Mouse (Mus musculus) spleen, adult 2 months (tissue): Measurements from ENCODE around the gene C1qtnf2. TPM values are rescaled to one million over a fixed set of nuclear protein-coding genes. Genes with fewer than 3 reads are reported as not detected.

ENCODE experiments used
- DNase-seq, 2 experiments: peaks; one replicate each; pipeline versions ENCODE4 v3.0.0 to v3.0.0-alpha.2; 2012 to 2021; ENCODE audit warnings: low spot score in 2 of 2, low read depth in 1 of 2
- H3K27ac ChIP-seq: fragments of 200-500 bp; 2 replicates; pipeline ENCODE4 v1.5.1; 2012; ENCODE audit warnings: low read length, inconsistent platforms; ENCODE audit not compliant: insufficient read depth
- H3K27me3 ChIP-seq: fragments of 200-500 bp; 2 replicates; pipeline ENCODE4 v1.6.1; 2012; ENCODE audit warnings: mild to moderate bottlenecking, moderate library complexity, low read length, inconsistent platforms; ENCODE audit not compliant: control insufficient read depth, insufficient read depth
- H3K36me3 ChIP-seq: fragments of 200-500 bp; 2 replicates; pipeline ENCODE4 v1.6.1; 2012; ENCODE audit warnings: mild to moderate bottlenecking, low read length, inconsistent platforms; ENCODE audit not compliant: control insufficient read depth, insufficient read depth
- H3K4me1 ChIP-seq: fragments of 200-500 bp; 2 replicates; pipeline ENCODE4 v1.6.1; 2011; ENCODE audit warnings: inconsistent platforms; ENCODE audit not compliant: control insufficient read depth, insufficient read depth, insufficient read length
- H3K4me3 ChIP-seq: fragments of 200-500 bp; 2 replicates; pipeline ENCODE4 v1.5.1; 2011; ENCODE audit warnings: mild to moderate bottlenecking, inconsistent platforms; ENCODE audit not compliant: insufficient read depth, insufficient read length; ENCODE audit errors: extremely low read depth
- CTCF ChIP-seq: fragments of 200-500 bp; IDR thresholded peaks from 2 replicates; pipeline ENCODE4 v1.5.1; 2011; ENCODE audit warnings: mild to moderate bottlenecking, inconsistent platforms; ENCODE audit not compliant: insufficient read depth, insufficient read length, insufficient replicate concordance; ENCODE audit errors: extremely low read depth
- POLR2A ChIP-seq: fragments of 200-500 bp; IDR thresholded peaks from 2 replicates; pipeline ENCODE4 v1.6.1; 2011; ENCODE audit warnings: low read depth, low read length, inconsistent platforms
- WGBS: fragments of 180-500 bp; shearing (Covaris S2); methylation state at CpG from one replicate; pipeline ENCODE4 v1.1.7; 2018; 5-methylcytosine and 5-hydroxymethylcytosine counted together
- polyA plus RNA-seq: library from polyadenylated mRNA; depleted of rRNA; stranded (reverse); fragments of >200 nt; gene quantifications from 2 replicates; pipeline ENCODE4 v1.2.3, GENCODE M21; 2012

The C1qtnf2 gene
- polyA plus RNA-seq, 1 experiment, result 1.6 TPM

DNA sequence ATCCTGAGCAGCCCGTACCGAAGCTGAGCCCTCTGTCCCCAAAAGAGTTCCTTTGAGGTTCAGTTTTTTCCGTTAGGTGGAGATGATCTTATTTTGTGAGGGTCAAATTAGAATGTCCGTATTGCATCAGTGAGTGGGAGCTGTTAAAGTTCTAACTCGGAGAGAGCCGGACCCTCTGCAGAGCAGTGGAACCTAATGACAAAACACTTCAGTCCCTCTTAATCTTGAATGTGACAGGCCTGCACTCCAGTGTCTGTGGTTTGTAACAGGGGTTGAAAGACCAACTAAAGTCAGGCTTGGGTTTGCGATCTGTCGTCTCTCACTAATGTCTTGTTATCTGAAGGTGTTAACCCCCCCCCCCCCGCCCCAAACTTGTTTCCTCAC lies 40.1 kb upstream of the C1qtnf2 start:
- Histone ChIP-seq H3K36me3 (peaks cover 12% of the 10 kb centered on the region), H3K4me3 (peak overlapping the region; percentile 72), H3K27ac (peak overlapping the region; percentile 49; the same call in 1 of the 2 replicates), H3K4me1 (peaks cover 3% of the 10 kb centered on the region; the same call in 1 of the 2 replicates), H3K27me3 (no peaks in the 10 kb centered on the region)
- TF ChIP-seq CTCF, result no peak
- 2% methylated on average over 9 of the region's 9 CpGs for WGBS
- no peak for DNase-seq

DNA sequence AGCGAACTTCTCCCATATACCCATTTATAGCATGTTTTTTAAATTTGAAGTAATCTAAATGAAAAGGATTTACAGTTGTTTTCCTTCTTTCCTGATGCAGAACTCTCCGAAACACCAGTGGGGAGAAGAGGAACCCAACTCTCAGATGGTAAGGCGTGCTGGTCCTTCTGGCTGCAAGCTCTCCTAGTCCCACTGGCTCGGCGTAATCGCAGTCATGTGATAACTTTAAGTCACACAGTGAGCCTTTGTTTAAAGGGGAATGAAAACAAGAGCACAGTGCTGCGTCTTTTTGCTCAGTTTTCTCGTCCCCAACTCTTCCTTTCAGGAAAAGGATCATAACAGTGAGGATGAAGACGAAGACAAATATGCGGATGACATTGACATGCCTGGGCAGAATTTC lies 33.0 kb upstream of the C1qtnf2 start:
- 96% methylated on average over 10 of the region's 10 CpGs for WGBS
- no peak for TF ChIP-seq POLR2A
- TF ChIP-seq CTCF, result no peak

DNA sequence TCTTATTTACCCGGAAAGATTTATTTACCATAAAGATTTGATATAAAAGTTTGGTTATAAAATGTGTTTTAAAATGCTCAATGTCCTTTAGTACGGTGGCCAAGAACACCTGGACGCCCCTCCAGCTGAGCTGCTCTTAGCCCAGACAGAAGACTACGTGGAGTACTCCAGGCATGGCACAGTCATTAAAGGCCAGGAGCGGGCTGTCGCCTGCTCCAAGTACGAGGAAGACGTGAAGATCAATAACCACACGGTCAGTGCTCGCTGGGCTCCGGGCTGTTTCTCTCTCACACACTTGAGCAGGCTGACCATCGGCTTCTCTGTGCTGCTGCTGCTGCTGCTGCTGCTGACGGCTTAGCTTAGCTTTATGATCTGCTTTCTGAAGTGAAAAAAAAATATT lies 30.9 kb upstream of the C1qtnf2 start:
- no peak overlapping the region for H3K4me3 ChIP-seq
- TF ChIP-seq CTCF (no peak), POLR2A (no peak)
- H3K27ac ChIP-seq, result no peak overlapping the region
- no peaks in the 10 kb centered on the region for H3K27me3 ChIP-seq
- no peak for DNase-seq
- no peaks in the 10 kb centered on the region for H3K4me1 ChIP-seq
- WGBS, result 96% methylated on average over 13 of the region's 13 CpGs
- peaks cover 60% of the 10 kb centered on the region for H3K36me3 ChIP-seq

More for the DNA sequence above, 33.0 kb upstream of the C1qtnf2 start:
- no peak for DNase-seq
- H3K27ac ChIP-seq, result no peak overlapping the region
- H3K36me3 ChIP-seq, result peaks cover 67% of the 10 kb centered on the region
- H3K27me3 ChIP-seq, result no peaks in the 10 kb centered on the region
- no peaks in the 10 kb centered on the region for H3K4me1 ChIP-seq
- H3K4me3 ChIP-seq, result no peak overlapping the region

DNA sequence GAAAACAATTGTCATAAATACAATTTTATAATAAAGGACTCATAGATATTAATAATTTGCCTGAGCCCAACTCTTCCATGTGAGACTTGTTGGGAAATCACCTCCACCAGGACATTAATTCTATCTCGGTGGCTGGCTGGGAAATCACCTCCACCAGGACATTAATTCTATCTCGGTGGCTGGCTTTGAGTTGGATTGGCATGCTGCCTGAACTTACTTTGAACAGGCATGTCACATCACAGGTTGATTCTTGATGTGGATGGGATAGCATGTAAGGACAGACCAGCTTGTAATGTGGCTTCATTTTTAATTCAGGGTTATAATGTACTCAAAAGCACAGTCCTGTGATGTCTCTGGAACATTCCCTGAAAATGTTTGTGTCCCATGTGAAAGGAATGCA lies 24.2 kb upstream of the C1qtnf2 start:
- no peak for DNase-seq
- Histone ChIP-seq H3K27me3 (no peaks in the 10 kb centered on the region), H3K36me3 (peaks cover 13% of the 10 kb centered on the region), H3K4me3 (no peak overlapping the region), H3K4me1 (no peaks in the 10 kb centered on the region), H3K27ac (no peak overlapping the region)
- 84% methylated on average over 2 of the region's 2 CpGs for WGBS
- TF ChIP-seq POLR2A, result no peak
- no peak for TF ChIP-seq CTCF

- TF ChIP-seq CTCF, result no peak
- TF ChIP-seq POLR2A, result no peak
- Histone ChIP-seq H3K27ac (no peak overlapping the region), H3K4me3 (no peak overlapping the region), H3K4me1 (no peaks in the 10 kb centered on the region), H3K36me3 (peaks cover 3% of the 10 kb centered on the region), H3K27me3 (no peaks in the 10 kb centered on the region)
- WGBS, result 30% methylated on average over 4 of the region's 4 CpGs
- no peak for DNase-seq
Observed at GRCm38 (mm10) chr11:43451322-43451721, 22.8 kb upstream of the C1qtnf2 start.

- Histone ChIP-seq H3K36me3 (peaks cover 2% of the 10 kb centered on the region), H3K4me3 (no peak overlapping the region), H3K27me3 (no peaks in the 10 kb centered on the region), H3K4me1 (no peaks in the 10 kb centered on the region), H3K27ac (no peak overlapping the region)
- 77% methylated on average over 2 of the region's 2 CpGs for WGBS
- DNase-seq, result no peak
- TF ChIP-seq POLR2A (no peak), CTCF (no peak)
Observed at GRCm38 (mm10) chr11:43452266-43452665, 21.8 kb upstream of the C1qtnf2 start.

GRCm38 (mm10) chr11:43463204-43463603 lies 10.9 kb upstream of the C1qtnf2 start:
- Histone ChIP-seq H3K27me3 (no peaks in the 10 kb centered on the region), H3K4me3 (no peak overlapping the region), H3K4me1 (no peaks in the 10 kb centered on the region), H3K27ac (no peak overlapping the region), H3K36me3 (no peaks in the 10 kb centered on the region)
- WGBS, result 95% methylated on average over 25 of the region's 25 CpGs
- TF ChIP-seq POLR2A (no peak), CTCF (no peak)
- no peak for DNase-seq

DNA sequence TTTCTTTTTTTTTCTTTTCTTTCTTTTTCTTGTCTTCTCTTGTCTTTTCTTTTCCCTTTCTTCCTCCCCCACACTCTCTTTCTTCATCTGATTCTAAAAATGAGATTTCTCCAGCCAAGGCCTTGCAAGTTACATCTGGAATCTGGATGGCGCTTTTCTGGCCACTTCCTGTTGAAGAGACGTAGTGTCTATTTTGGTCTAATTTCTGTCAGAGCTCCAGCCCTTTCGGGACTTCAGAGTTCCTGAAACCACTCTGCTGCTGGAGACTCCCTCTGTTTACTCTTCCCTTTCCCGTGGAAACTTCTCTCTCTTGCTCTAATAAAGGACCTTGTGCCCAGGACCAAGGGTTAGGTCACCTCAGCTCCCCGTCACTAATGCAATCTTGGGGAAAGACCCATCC lies 4.0 kb upstream of the C1qtnf2 start:
- no peak for TF ChIP-seq POLR2A
- H3K27me3 ChIP-seq, result no peaks in the 10 kb centered on the region
- no peak overlapping the region for H3K4me3 ChIP-seq
- 28% methylated on average over 5 of the region's 5 CpGs for WGBS
- DNase-seq, result no peak
- H3K27ac ChIP-seq, result no peak overlapping the region
- no peaks in the 10 kb centered on the region for H3K36me3 ChIP-seq
- no peaks in the 10 kb centered on the region; the same call in 1 of the 2 replicates for H3K4me1 ChIP-seq
